Mouse (Mus musculus) c-Kit-positive CD71-positive TER-119-positive erythroid progenitor cells, embryonic 14.5 days (primary cell): ENCODE measurements around the gene Slc30a2.
"Not testable (repeated sequence)": the region's sequence is repeated elsewhere in the genome, so short reads cannot be mapped to it uniquely, and the experiment has no call there.

Experiments
- DNase-seq: peaks from one replicate; pipeline ENCODE4 v3.0.0-alpha.2; 2013; ENCODE audit warnings: low spot score

Slc30a2 gene

DNA sequence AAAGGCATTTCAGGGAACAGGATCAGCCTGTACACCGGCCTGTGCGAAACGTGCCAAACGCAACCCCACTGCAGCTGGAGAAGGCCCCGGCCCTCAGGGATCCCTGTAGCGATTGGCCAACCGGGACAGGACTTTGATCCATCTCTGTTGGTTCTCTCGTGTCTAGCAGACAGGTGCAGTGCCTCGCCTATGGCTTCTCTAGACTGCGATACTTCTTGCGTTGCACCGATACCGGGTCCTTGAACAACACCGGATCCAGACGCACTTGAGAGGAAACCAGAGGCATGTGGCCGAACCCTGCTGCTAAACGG, 14.4 kb downstream of the Slc30a2 start:
- DNase-seq, result no peak

GRCm38 (mm10) chr4:134359649-134360048, 16.7 kb downstream of the Slc30a2 start:
- no peak for DNase-seq

- DNase-seq, result no peak
These were observed 18.2 kb downstream of the Slc30a2 start for GRCm38 (mm10) chr4:134361215-134361614.

GRCm38 (mm10) chr4:134362124-134362523, 19.1 kb downstream of the Slc30a2 start:
- DNase-seq, result no peak

GRCm38 (mm10) chr4:134362586-134362985, 19.6 kb downstream of the Slc30a2 start:
- no peak for DNase-seq

- no peak for DNase-seq
These were observed 22.3 kb downstream of the Slc30a2 start for GRCm38 (mm10) chr4:134365280-134365679.

DNA sequence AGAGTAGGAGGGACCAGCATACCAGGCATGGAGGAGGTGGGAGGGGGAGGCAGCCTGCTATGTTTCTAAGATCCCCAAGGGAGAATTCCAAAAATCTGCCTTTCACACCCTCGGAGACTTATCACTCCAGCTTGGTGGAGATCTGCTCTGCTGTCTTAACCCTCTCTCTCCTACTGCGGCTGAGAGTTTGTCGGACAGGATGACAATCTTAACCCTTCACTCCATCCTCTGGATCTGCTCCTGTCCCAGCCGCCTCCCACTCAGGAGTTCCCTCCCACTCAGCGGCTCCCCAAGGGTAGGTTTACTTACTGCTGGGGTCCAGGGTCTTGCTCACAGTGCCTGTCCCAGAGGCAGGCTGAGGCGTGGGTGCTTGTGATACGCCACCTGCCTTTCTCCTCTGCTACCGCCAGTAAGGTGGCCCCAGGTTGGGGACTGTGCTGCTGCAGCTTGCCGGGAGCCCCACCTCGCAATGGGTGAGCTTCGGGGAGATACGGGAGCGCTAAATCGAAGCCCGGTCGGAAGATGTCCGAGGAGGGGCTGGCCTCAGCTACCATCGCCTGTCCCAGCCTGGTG, 27.8 kb downstream of the Slc30a2 start:
- no peak for DNase-seq

DNA sequence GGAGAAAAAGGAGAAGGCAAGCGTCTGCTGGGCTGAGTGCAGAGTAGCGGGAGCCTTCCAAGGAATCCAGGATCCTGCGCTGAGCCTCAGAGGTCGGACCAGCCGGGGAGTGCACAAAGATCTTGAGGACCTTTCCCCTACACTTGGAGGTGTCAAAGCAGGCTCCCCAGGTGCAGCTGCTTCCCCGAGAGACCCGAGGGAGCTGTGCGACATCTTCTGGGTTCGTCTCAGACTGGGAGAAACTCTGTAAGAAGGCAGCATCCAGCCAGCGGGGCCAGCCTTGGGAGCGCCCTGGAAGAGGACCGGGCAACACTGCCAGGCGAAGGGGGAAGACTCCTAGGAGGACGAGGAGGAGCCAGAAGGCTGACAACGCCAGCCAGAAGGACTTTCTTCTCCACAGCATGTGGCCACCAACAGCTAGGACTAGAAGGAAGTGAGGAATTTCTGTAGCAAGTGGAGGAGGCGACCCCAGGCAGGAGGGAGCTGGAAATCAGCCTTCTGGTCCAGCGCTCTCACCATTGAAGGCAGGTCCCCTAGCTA, 28.4 kb downstream of the Slc30a2 start:
- no peak for DNase-seq

DNA sequence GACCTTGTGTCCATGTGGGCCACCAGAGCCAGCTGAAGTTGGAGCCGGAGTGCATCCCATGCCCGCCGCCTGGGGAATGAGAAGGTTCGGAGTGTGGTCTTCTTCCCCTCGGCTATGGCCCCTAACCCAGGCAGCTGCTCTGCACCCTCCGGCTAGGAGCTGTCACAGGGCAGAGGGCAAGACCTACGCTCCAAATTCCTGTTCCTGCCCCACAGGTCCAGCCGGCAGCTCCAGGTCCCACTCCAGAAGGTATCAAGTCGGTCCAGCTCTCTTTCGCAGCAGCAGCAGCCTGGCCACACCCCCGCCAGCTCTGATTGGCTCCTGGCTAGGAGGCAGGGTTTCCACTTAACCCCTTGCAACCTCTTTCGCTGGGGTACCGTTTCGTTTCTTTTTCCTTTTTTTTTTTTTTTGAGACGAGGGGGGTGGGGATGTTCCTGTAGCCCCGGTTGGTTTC, 29.3 kb downstream of the Slc30a2 start:
- no peak for DNase-seq

GRCm38 (mm10) chr4:134373295-134373694, 30.3 kb downstream of the Slc30a2 start:
- DNase-seq, result no peak

- no peak for DNase-seq
These were observed 31.3 kb downstream of the Slc30a2 start for GRCm38 (mm10) chr4:134374306-134374705.

DNA sequence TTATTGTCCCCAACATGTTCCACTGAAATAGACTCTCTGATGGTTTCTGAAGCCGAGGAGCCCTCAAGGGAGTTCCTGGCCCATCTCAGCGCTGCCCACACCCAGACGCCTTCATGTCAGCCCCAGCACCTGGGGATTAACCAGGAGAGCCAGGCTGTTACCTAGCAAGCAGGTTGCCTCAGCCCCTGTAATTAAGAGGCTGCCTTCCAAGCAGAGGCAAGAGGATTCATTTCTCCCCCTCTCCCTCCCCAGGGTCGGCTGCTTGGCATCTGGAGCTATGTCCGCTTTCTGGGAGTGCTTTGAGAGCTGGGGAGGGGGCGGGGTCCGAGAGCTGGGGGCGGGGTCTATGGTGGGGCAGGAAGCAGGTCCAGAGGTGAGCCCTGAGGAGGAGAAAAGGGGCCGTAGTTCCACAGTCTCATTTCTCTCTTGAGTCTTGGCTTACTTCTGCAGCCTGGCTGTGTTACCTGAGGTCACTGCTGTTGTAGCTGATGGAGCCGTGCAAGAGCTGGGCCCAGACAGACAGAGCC, 35.2 kb downstream of the Slc30a2 start:
- DNase-seq, result no peak

DNA sequence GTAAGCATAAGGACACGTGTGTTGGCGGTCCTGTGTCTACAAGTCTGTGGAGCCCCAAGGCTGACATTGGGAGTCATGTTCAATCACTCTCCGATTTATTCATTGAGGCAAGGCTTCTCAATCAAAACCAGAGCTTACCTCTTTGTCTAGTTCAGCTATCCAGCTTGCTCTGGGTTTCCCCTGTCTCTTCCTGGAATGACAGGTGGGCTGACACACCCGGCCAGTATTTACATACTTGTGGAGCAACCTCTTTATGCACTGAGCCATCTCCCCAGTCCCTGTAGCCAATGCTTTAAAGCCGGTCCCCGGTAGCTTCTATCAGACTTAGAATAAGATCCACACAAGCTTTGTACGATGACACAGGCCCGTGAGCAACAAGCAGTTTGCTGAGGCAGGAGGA, 36.5 kb downstream of the Slc30a2 start:
- no peak for DNase-seq

DNA sequence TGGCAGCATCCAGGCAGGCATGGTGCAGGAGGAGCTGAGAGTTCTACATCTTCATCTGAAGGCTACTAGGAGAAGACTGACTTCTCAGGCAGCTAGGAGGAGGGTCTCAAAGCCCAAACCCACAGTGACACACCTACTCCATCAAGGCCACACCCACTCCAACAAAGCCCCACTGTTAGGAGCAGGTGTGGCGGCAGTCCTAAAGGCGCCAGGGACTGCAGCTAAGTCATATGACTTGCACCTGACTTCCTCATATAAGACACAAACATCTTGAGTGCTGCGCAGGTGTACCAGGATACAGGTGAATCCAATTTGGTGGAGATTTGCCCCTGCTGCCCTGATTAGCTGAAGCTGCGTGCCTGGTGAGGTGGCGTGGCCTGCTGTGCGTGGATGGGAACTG, 40.8 kb downstream of the Slc30a2 start, which contains the start of gene Extl1:
Gene Extl1 (minus strand): TSS at position 101 of the 400 bp plus-strand sequence.
- not testable (repeated sequence) for DNase-seq

DNA sequence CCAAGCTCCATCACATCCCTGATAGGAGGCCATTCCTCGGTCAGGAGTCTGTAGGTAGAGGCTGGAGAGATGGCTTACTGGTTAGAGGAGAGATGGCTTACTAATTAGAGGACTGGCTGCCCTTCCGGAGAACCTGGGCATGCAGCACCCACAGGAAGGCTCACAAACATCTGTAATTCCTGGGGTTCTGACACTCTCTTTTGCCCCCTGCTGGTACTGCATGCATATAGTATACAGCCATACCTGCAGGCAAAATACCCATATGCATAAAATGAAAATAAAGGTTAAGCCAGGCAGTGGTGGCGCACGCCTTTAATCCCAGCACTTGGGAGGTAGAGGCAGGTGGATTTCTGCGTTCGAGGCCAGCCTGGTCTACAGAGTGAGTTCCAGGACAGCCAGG, 44.3 kb downstream of the Slc30a2 start:
- no peak for DNase-seq

DNA sequence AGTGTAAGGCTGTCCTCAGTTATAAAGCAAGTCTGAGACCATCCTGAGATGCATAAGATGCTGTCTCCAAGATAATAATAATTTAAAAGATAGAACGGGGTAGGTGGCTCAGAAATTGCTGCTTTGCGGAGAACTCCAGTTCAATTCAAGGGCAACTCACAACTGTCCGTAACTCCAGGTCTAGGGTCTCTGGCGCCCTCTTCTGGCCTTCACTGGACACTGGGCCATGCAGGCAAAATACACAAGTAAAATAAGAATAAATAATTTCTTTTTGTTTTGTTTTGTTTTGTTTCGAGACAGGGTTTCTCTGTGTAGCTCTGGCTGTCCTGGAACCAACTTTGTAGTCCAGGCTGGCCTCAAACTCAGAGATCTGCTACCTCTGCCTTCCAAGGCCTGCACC, 45.4 kb downstream of the Slc30a2 start:
- DNase-seq, result peak; percentile 51

GRCm38 (mm10) chr4:134391636-134392035, 48.7 kb downstream of the Slc30a2 start:
- no peak for DNase-seq

DNA sequence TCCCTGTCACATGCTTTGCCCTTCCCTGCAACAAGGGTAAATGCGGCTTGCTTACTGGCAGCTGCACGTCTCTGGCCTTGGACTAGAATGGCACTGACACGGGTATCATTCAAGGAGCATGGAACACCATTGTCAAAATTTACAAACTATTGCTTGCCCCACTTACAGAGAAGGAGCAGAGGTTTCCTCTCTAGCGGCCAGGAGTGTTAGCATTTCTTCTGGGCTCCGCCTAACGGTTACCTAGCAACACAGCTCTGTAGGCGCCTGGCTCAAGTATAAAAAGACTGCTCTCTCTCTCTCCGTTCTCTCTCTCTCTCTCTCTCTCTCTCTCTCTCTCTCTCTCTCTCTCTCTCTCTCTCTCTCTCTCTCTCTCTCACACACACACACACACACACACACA, 49.6 kb downstream of the Slc30a2 start:
- DNase-seq, result no peak

DNA sequence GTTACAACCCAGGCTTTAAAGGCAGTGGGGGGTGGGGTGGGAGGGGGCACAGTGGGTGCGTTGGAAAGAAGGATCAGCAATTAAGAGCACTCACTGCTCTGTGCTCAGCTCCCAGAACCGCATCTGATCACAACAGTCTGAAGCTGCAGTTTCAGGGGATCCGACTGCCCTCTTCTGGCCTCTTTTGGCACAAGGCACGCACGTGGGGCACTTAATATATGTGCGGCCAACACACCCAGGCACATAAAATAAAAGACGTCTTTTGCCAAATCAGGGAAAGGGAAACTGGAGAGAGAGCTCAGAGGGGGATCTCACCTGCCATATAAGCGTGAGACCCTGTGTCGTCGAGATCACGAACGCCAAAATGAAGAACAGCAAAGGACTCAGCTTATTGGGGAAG, 50.0 kb downstream of the Slc30a2 start:
- DNase-seq, result no peak

- DNase-seq, result no peak
These were observed 52.2 kb downstream of the Slc30a2 start for GRCm38 (mm10) chr4:134395142-134395541.

DNA sequence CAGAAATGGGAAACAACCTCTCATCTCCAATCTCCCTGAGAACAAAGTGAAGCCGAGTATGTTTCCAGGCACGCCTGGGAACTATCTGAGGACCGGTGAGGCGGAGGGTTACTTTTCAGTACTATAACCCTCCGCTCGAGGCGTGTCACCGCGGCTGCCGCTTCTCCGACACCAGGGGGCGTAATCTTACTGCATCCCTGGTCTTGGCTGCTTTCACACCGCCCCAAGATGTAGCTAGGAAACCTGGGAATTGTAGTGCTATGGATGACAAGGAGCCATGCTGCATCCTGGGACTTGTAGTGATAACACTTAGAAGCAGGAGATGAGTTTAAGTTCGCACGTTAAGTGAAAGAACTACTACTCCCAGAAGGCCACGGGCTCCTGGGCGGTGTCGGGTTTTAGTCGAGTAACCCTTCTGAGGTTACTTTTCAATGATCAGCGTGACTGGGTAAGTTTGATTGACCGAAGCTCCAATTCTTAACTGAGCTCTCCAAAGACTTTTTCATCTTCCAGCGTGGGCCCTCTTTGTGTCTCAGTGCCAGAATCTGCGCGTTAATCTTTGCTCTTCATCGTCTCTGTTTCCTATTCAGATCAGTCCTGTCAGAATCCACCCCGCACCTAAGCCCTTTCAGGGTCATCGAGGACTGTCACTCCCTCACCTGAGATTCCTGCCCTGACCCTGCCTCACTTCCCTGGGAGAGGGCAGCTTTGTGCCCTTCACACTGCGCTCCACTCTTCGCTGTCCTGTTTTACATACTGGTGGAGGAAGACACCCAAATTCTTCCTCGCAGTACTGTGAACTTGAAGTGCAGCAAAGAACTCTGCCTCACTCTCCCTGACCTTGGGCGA, 53.2 kb downstream of the Slc30a2 start, which contains the start of gene Pafah2:
Gene Pafah2 (plus strand): TSS at position 344 of the 849 bp plus-strand sequence.
- peak; percentile 85 for DNase-seq

DNA sequence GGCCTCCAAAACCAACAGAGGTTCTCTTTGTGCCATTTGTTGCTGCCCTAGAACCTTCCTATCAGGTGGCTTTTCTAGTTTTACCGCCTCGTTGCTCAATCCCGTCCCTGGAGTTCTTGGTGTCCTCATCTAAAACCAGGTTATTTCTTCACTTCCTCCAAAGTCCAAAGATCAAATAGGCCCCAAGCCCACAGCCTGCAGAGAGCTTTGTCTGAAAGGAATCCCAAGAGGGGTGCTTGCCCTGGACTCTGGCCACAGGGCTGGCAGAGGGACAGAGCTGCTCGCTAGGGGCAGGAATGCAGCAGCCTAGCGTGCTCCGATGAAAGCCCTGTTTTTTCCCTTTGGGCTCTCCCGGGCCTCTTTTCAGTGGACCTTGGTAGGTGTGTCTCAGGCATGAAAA, 54.1 kb downstream of the Slc30a2 start:
- DNase-seq, result no peak

- no peak for DNase-seq
These were observed 54.8 kb downstream of the Slc30a2 start for GRCm38 (mm10) chr4:134397732-134398131.
